Mouse (Mus musculus): ENCODE data around the gene Moxd2. TPM values are rescaled to one million over a fixed set of nuclear protein-coding genes. Genes with fewer than 3 reads are reported as not detected.

Gene Moxd2
- polyA plus RNA-seq (2015; fragmentation: Nextera tagmentation; extraction: Ambion mirVana) = not detected in 2 replicates

DNA sequence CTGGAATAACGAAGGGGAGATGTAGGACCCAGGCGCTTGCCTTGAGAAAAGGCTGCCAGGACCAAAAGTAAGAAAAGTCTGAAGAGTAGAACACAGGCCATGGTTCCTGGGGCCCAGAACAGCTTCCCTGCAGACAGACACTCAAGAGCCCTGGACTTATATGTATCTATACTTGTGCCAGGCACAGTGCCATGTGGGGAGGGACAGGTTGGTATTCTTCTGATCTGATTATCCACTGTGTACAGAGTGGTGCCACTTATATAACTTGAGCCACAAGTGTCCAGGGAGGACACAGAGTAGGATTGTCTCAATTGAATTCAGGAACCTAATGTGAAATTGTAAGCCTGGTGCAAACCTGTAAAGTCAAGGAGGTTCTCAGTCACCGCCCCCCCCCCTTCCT is at the start of gene Moxd2:
Gene Moxd2 (minus strand): TSS at position 101 of the 400 bp plus-strand sequence.
- ATAC-seq (ENCODE audit: low FRiP score) = no peak
- 95% methylated on average over 3 of the region's 3 CpGs for WGBS
- no peak within 1 kb of the TSS for H3K4me3 ChIP-seq (replicated peaks)

DNA sequence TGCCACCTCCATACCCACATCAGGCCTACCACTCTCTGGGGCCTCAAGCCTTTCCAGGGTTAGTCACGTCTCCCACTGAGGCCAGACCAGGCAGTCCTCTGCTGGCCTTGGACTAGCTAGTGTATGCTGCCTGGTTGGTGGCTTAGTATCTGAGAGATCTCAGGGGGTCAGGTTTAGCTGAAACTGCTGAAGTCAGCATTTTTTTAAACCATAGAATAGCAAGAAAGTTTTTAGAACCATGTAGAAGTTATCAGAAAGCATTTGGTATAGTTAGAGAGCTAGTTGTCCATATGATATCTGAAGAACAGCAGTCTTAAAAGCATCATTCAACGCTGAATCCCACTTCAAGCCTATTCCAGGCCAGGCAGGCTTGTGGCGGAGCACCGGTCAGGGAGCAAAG is 32.7 kb upstream of the Moxd2 start:
- Histone ChIP-seq H3K36me3 (no peaks in the 10 kb centered on the region), H3K4me3 (replicated peaks) (no peak overlapping the region), H3K27ac (replicated peaks) (no peak overlapping the region), H3K27me3 (replicated peaks) (no peaks in the 10 kb centered on the region), H3K9me3 (replicated peaks) (no peaks in the 10 kb centered on the region), H3K9ac (replicated peaks) (no peak overlapping the region), H3K4me1 (no peaks in the 10 kb centered on the region), H3K4me2 (no peak overlapping the region)
- WGBS = 85% methylated on average over 4 of the region's 4 CpGs
- ATAC-seq (ENCODE audit: low FRiP score) = no peak

More for the DNA sequence above, at the start of gene Moxd2:
- Histone ChIP-seq H3K9ac (replicated peaks) (no peak within 1 kb of the TSS), H3K36me3 (no peaks in the 10 kb centered on the region), H3K4me1 (no peaks in the 10 kb centered on the region), H3K9me3 (replicated peaks) (no peaks in the 10 kb centered on the region), H3K4me2 (no peak within 1 kb of the TSS), H3K27me3 (replicated peaks) (no peaks in the 10 kb centered on the region), H3K27ac (replicated peaks) (no peak within 1 kb of the TSS)

DNA sequence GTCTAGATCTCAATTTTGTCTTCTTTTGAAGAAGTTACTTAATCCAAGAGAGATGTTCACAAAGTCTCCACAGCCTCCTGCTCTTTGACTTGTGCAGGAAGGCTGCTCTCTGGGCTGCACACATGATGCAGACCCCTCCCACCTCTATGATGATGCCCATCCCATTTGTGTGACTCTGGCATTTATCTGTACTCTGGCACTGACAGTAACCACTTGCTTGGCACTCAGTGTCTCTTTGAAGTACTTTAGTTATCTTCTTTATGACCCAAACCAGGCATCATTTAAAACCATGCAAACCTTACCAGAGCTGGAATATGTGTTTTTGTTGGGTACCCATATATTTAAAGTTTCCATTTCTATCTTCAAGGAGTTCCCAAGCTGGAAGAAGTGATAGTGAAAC is 13.0 kb upstream of the Moxd2 start, which contains the start of gene Prss58:
Gene Prss58 (minus strand): TSS at position 101 of the 400 bp plus-strand sequence.
- Histone ChIP-seq H3K9me3 (replicated peaks) (no peaks in the 10 kb centered on the region), H3K27me3 (replicated peaks) (no peaks in the 10 kb centered on the region), H3K27ac (replicated peaks) (no peak within 1 kb of the TSS), H3K4me3 (replicated peaks) (no peak within 1 kb of the TSS), H3K4me1 (no peaks in the 10 kb centered on the region), H3K9ac (replicated peaks) (no peak within 1 kb of the TSS), H3K4me2 (no peak within 1 kb of the TSS), H3K36me3 (no peaks in the 10 kb centered on the region)
- ATAC-seq (ENCODE audit: low FRiP score) = no peak

DNA sequence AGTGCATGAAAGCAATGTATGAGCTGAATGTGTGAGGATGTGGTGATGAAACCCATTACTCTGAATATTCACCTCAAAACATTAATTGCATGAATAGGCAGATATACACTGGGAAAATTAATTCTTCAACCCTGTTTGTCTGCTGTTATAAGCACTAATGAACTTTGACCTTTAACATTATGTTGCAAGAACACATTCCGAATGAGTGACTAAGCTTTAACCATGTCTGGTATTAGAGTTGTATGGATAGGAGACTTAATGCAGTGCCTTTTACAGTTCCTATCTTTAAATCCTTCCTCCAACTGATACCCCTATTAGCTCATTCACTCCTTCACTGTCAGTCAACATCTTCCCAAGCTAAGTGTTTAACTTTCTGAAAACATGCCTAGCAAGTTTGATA is 7.4 kb upstream of the Moxd2 start:
- Histone ChIP-seq H3K4me3 (replicated peaks) (no peak overlapping the region), H3K4me2 (no peak overlapping the region), H3K27me3 (replicated peaks) (no peaks in the 10 kb centered on the region), H3K36me3 (no peaks in the 10 kb centered on the region), H3K4me1 (no peaks in the 10 kb centered on the region), H3K27ac (replicated peaks) (no peak overlapping the region), H3K9me3 (replicated peaks) (no peaks in the 10 kb centered on the region), H3K9ac (replicated peaks) (no peak overlapping the region)
- 88% methylated on average over 1 of the region's 1 CpGs for WGBS
- no peak for ATAC-seq (ENCODE audit: low FRiP score)

DNA sequence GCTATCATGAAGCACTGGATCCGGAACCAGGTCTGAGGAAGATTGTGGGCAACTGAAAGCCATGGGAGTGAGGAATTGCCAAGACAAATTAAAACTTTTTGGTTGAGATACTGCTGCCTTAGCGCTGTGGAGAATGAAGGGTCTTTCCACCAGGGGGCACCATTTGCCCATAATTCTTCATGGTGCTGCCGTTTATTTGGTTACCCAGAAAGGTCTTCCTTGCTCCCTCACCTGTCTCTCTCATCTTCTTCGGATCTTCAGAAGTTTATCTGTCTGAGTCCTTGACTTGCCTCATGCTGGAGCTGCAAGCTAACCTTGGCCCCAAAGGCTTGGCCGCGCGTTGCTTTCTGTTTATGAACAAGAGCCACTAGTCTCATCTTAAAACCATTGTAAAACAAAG is 6.3 kb upstream of the Moxd2 start:
- no peaks in the 10 kb centered on the region for H3K27me3 ChIP-seq (replicated peaks)
- H3K4me1 ChIP-seq = no peaks in the 10 kb centered on the region
- H3K36me3 ChIP-seq = no peaks in the 10 kb centered on the region
- no peak overlapping the region for H3K4me2 ChIP-seq
- no peak for ATAC-seq (ENCODE audit: low FRiP score)
- no peaks in the 10 kb centered on the region for H3K9me3 ChIP-seq (replicated peaks)
- H3K9ac ChIP-seq (replicated peaks) = no peak overlapping the region
- WGBS = 45% methylated on average over 7 of the region's 7 CpGs
- H3K4me3 ChIP-seq (replicated peaks) = no peak overlapping the region
- H3K27ac ChIP-seq (replicated peaks) = no peak overlapping the region

DNA sequence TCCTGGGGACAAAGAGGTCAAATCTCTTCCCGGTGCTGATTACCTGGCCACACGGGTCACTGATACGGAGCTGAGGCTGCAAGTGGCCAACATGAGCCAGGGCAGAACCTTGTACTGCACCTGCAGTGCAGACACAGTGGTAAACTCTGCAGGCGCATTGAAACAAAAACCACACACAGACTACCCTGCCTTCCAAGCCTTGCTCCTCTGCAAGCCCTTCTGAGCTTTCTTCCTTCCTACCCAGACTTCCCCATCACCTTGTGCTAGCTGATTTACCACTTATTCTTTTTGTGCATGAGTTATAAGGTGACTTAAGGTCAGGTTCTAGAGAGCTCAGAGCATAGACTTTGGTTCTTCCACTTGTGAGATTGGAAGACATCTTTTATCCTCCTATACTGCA is 4.5 kb upstream of the Moxd2 start:
- Histone ChIP-seq H3K36me3 (no peaks in the 10 kb centered on the region), H3K27ac (replicated peaks) (no peak overlapping the region), H3K4me2 (no peak overlapping the region), H3K4me1 (no peaks in the 10 kb centered on the region), H3K27me3 (replicated peaks) (no peaks in the 10 kb centered on the region), H3K9ac (replicated peaks) (no peak overlapping the region), H3K9me3 (replicated peaks) (no peaks in the 10 kb centered on the region), H3K4me3 (replicated peaks) (no peak overlapping the region)
- 79% methylated on average over 4 of the region's 4 CpGs for WGBS
- no peak for ATAC-seq (ENCODE audit: low FRiP score)

DNA sequence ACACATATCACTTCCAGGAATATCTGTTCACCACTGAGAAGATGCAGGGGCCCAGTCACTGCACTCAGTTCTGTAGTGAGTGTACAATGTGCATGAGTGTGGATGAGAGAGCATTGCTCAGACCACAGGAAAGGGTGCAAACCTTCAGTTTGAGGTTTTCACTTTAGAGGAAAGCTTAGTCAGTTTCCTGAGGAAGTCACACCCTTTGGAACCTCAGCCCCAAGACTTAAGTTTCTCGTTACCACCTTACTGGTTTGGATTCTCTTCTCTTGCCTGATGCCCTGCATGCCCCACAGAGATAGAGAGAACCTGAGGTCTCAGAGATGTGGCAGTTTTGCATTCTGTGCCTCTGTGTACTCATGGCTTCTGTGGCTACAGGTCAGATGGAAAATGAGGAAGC is 3.7 kb upstream of the Moxd2 start:
- no peak overlapping the region for H3K9ac ChIP-seq (replicated peaks)
- no peak overlapping the region for H3K4me2 ChIP-seq
- no peaks in the 10 kb centered on the region for H3K4me1 ChIP-seq
- no peaks in the 10 kb centered on the region for H3K36me3 ChIP-seq
- WGBS = 68% methylated on average over 1 of the region's 1 CpGs
- no peak overlapping the region for H3K4me3 ChIP-seq (replicated peaks)
- H3K9me3 ChIP-seq (replicated peaks) = no peaks in the 10 kb centered on the region
- H3K27me3 ChIP-seq (replicated peaks) = no peaks in the 10 kb centered on the region
- no peak overlapping the region for H3K27ac ChIP-seq (replicated peaks)
- ATAC-seq (ENCODE audit: low FRiP score) = no peak

DNA sequence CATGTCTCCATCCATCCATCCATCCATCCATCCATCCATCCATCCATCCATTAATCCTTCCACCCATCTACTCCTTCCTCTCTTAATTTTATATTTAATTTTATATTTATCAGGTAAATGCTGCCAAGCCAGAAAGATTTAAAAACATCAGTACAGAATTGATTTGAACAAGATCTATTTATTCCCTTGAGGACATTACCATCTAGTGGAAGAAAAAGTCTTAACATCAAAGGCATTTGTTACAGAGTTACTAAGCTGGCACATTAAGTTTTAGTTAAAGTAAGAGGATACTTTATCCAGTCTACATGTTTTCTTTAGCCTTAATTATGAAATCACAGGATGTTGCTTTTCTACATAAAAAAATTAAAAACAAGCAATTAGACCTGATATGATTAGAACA is 42.0 kb downstream of the Moxd2 start:
- Histone ChIP-seq H3K36me3 (no peaks in the 10 kb centered on the region), H3K4me1 (no peaks in the 10 kb centered on the region), H3K9me3 (replicated peaks) (no peaks in the 10 kb centered on the region), H3K9ac (replicated peaks) (no peak overlapping the region), H3K4me3 (replicated peaks) (no peak overlapping the region), H3K4me2 (no peak overlapping the region), H3K27ac (replicated peaks) (no peak overlapping the region), H3K27me3 (replicated peaks) (no peaks in the 10 kb centered on the region)
- ATAC-seq (ENCODE audit: low FRiP score) = no peak

Other genes starting within 250 kb of the Moxd2 start
- gene Prss58, start 12.9 kb upstream of the Moxd2 start, polyA plus RNA-seq (2015; fragmentation: Nextera tagmentation; extraction: Ambion mirVana) = not detected in 2 replicates
- not detected in 2 replicates for gene 1700074P13Rik, start 53.1 kb upstream of the Moxd2 start, polyA plus RNA-seq (2015; fragmentation: Nextera tagmentation; extraction: Ambion mirVana)
- gene Gm4744, start 64.4 kb upstream of the Moxd2 start, polyA plus RNA-seq (2015; fragmentation: Nextera tagmentation; extraction: Ambion mirVana) = not detected in 2 replicates
- not detected in 2 replicates for gene 1810009J06Rik, start 77.3 kb upstream of the Moxd2 start, polyA plus RNA-seq (2015; fragmentation: Nextera tagmentation; extraction: Ambion mirVana)
- not detected in 2 replicates for gene Gm2663, start 112.0 kb upstream of the Moxd2 start, polyA plus RNA-seq (2015; fragmentation: Nextera tagmentation; extraction: Ambion mirVana)
- not detected in 2 replicates for gene 2210010C04Rik, start 148.0 kb upstream of the Moxd2 start, polyA plus RNA-seq (2015; fragmentation: Nextera tagmentation; extraction: Ambion mirVana)